Mouse (Mus musculus): ENCODE measurements at regions not wholly inside any gene's neighbourhood (a gene's known extent, or its start where the extent isn't known, plus 50 kb on each side); places are given as distances from the start of the nearest gene placed in this dataset.

DNA sequence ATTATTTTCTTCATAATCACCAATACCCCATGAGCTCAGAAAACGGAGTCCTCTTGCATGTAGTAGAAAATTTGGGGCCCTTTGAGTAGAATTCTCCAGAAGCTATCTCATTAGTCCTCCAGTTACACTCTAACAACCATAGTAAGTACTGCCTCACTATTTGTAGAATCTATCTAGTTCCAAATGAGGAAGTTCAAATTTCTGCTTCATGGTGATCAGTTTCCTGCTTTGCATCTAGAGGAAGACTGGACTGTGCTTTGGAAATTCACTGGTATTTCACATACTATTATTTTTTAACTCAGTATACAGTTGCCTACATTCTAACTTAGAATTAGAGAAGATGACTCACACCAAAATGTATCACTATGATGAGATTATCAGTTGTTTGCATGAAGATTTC lies 1018.7 kb downstream of the Adam6a start:
- TF ChIP-seq CTCF (IDR thresholded peaks at IDR 0.05; ENCODE audit: low read depth, low read length), result no peak
- TF ChIP-seq POLR2A (IDR thresholded peaks at IDR 0.05; ENCODE audit: insufficient read depth, low read length), result no peak
- TF ChIP-seq EP300 (IDR thresholded peaks at IDR 0.05; ENCODE audit: insufficient read depth, low read depth, low read length), result no peak
